Mouse (Mus musculus) spleen, adult 2 months (tissue): ENCODE measurements around the gene Lama1.

ENCODE experiments used
- CTCF ChIP-seq: fragments of 200-500 bp; IDR thresholded peaks from 2 replicates; pipeline ENCODE4 v1.5.1; 2011; ENCODE audit warnings: mild to moderate bottlenecking, inconsistent platforms; ENCODE audit not compliant: insufficient read depth, insufficient read length, insufficient replicate concordance; ENCODE audit errors: extremely low read depth
- POLR2A ChIP-seq: fragments of 200-500 bp; IDR thresholded peaks from 2 replicates; pipeline ENCODE4 v1.6.1; 2011; ENCODE audit warnings: low read depth, low read length, inconsistent platforms

GRCm38 (mm10) chr17:67791091-67791490 lies 94.0 kb downstream of the Lama1 start:
- TF ChIP-seq CTCF (no peak), POLR2A (no peak)
